Mouse (Mus musculus) thymus, postnatal 25 days (tissue): Measurements from ENCODE around the gene Nedd4.

Source experiments
- DNase-seq: peaks from one replicate; pipeline ENCODE4 v3.0.0; 2022

Nedd4 gene

DNA sequence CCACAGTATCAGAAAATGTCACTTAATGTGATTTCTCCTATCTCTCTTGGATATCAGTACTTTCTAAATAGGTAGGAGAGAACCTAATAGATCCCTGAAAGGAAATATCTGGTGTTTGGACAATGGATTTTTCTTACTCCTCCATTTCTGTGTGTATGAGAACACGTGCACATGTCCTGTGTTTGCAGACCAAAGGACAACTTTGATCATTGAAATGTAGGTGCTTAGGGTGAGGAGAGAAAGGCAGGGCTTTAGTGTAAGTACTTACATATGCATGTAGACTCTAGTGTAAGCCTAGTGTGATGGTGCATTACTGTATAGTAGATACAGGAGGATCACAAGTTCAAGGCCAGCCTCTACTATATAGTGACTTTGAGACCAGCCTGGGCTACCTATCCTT lies 21.1 kb downstream of the Nedd4 start:
- no peak for DNase-seq

DNA sequence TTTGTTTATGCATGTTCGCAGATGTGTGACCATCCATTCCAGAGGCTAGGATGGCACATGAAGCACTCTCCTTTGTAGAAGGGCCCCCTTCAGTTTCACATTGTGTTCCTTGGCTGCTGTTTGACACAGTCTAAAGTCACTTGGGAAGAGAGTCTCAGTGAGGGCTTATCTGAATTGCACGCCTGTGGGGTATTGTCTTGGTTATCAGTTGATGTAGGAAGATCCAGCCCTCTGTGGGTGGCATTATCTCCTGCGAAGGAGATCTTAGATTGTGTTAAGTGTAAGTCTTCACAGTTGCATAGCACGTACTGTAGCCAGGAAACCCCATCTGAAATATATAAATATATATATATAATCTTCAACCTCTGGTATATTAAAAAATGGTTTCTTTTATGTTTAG lies 23.1 kb downstream of the Nedd4 start:
- no peak for DNase-seq

DNA sequence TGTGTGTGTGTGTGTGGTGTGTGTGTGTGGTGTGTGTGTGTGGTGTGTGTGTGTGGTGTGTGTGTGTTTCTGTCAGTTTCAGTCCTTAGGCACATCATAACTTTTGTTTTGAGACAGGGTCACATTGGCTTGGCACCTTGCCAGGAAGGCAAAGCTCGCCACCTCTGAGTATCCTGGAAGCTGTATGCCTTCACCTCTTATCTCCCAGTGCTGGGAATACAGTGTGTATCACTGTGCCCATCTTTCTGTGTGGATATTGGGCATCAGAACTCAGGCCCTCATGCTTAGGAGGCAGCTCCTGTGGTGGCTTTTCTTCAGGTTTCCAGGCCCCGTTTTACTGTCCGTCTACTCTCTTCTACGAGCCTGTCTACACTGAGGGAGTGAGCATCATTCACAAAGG lies 24.4 kb downstream of the Nedd4 start:
- no peak for DNase-seq

DNA sequence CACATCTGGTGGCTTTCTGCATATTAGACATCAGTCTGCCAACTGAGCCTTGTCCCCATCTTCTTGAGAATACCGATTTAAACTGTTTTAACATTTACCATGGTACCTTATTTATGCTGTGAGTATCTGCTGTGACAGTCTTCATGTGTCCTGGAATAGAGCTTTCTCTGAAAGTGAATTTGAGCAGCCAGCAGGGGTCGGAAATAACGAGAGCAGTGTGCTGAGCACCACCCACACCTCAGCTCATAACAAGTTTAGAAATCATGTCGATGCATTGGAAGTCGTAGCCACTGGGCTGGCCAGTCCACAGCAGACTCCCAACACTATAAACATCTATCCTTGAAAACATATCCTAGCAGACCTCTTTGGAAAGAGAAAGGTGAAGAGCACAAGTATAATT lies 27.4 kb downstream of the Nedd4 start:
- no peak for DNase-seq

DNA sequence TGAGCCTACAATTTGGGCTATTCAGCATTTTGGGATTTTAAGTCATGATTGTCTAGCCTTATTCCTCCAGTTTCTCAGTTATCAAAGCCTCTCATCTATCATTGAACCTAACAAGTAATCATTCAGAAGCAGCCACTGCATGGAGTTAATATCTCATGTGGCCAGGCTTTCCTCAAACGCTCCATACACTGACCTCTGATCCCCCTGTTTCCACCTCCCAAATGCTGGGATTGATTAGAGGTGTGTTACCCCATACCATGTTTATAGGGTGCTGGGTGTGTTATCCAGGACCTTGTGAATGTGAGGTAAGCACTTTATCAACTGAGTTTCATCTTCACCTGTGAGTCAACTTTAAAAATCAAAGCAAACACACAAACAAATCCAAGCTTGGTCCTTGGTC lies 28.7 kb downstream of the Nedd4 start:
- no peak for DNase-seq

DNA sequence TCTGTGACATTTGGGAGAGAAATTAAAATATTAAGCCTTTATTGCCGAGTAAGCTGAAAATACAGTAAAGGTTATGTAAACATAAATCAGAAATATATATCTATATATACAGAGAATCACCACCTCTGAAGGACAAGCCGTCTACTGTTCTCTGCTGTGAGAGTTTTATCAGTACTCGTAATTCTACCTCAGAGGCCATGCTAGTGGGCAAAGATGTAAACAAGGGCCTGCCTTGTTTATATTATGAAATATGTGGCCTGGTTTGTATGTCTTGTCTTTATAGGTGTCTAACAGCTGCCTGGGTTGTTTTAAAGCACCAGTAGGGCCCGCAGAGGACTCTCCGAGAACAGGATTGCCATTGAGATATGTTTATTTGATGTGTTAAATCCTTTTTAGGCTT lies 29.8 kb downstream of the Nedd4 start:
- no peak for DNase-seq

DNA sequence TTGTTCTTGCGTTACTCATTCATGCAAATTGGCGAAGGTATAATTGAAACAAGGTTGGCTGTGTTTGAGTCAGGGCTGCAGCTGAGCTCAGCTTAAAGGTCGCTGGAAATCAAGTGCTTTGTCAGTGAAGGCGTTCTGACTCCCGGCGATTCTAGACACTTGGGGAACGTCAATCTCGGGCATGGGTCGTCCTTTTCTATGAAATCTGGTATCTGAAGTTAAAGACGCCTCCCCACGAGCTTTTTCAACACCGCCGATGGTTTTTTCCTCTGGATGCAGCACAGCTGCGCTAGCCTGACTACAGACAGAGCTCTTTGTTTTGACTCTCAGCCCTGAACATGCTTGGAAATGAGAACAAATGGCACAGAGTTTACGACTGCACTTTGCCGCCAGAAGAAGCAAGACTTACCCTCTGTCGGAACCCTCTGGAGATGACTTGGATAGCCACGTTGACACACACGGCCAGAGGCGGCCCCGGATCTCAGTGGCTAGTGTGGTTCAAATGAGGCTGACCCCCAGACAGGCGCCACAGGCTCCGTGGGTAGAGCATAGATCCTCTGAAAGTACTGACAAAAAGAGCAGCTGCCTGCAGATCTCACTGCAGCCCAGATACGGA lies 31.0 kb downstream of the Nedd4 start:
- no peak for DNase-seq

DNA sequence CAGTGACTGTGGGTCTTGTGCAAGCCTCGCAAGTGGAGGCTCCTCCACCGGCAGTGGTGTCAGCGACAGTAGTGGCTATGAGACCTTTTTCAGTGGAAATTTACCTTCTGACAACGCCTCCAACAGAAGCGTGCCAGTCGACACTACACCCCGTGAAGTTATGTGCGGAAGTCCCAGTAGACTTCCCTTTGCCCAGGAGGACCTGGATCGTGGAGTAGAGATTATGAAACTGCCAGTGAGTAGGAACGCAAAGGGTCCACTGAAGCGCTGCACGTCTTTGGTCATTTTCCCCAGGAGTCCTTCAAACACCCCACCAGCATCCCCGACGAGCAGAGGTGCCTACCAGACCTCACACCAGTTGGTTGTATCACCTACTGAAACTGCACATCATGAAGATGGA lies 31.7 kb downstream of the Nedd4 start:
- DNase-seq: no peak

DNA sequence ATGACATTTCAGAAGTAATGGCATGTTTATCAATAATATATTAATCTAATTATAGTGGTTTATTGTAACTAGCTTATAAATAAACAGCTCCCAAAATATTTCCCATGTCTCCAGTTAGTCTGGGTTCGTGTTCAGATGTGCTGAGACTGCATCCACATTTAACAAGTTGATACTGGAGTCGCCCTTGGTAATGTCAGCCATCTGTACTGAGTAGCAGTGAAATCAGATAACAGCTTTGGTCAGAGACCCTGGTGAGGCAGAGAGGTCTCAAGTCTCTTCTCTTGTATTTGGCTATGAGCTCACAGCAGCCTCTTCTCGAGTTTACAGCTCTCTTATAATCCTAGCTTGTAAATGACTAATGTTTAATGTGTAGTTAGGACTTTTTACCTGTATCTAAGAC lies 34.4 kb downstream of the Nedd4 start:
- DNase-seq: no peak

DNA sequence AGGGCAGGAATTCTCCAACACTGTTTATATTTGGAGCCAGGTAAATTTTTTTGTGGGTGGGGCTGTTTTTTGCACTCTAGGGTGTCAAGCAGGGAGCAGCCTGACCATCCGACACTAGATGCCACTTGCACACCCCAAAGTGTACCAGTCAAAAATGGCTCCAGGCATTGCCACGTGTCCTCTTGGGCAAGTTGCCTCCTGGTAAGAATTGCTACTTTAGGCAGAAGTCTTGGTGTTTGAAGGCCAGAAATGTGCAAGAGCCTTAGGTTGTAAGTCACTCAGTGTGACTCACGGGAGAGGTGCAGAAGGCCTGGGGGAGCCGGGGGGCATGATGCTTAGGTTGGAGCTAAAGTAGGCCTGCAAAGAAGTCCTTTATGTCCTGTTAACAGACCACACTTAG lies 35.6 kb downstream of the Nedd4 start:
- DNase-seq: no peak

DNA sequence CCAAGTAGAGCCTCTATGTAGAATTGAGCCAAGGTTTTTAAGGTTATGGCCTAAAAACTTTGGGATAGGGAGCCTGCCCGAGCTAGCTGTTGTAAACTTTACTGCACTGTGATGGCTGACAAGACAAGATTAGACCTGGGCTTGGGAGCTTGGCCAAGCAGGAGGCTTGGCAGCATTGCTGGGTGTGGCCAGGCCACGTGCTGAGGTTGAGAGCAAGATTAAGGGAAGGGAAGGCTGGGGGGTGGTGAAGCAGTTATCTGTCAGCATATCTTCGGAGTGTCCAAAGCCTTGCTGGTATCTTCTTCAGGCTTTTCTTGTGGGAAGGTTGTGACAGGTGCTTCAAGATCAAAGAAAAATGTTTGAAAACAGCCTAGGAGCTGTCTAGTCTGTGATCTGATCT lies 37.6 kb downstream of the Nedd4 start:
- no peak for DNase-seq

DNA sequence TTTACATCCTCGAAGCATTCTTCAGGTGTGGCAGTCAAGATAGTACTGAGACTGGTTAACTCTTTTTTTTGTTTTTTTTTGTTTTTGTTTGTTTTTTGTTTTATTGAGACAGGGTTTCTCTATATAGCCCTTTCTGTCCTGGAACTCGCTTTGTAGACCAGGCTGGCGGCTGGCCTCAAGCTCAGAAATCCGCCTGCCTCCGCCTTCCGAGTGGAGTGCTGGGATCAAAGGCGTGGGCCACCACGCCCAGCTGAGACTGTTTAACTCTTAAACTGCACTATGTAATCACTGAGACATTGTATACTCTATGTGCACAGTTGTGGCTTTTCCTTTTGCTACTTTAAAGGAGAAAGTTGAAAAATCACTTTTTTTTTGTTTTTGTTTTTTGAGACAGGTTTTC lies 39.3 kb downstream of the Nedd4 start:
- no peak for DNase-seq

DNA sequence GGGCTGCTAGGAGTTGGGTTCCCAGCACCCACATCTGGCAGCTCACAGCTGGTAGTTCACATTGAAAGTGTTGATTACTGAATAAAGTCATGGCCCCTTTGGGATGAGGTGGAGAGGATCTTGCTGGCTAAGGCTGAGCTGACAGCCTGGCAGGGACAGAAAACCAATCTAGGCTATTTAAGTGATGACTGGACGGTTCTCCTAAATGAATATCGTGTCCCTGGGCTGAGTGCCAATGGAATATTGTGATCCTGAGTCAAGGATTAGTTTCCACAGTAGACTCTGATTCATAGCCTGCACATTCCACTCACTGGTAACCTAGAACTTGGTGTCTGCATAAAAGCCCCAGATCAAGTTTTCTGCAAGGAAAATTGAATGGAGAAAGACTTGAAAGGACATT lies 39.9 kb downstream of the Nedd4 start:
- no peak for DNase-seq

DNA sequence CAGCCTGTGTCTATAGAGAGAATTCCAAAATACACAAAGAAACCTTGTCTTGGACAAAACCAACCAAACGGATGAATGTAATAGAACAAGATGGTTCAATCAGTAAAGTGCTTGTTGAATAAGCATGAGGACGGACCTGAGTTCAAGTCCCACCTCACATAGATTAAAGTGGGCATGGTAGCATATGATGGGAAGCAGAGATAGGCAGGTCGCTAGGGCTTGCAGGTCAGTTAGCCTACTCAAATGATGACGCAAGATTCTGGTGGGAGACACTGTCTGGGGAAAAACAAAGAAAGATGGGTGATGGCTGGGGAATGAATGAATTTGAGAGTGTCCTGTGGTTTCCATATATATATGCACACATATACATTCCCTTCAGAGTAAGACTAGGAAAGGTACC lies 41.0 kb downstream of the Nedd4 start:
- no peak for DNase-seq

DNA sequence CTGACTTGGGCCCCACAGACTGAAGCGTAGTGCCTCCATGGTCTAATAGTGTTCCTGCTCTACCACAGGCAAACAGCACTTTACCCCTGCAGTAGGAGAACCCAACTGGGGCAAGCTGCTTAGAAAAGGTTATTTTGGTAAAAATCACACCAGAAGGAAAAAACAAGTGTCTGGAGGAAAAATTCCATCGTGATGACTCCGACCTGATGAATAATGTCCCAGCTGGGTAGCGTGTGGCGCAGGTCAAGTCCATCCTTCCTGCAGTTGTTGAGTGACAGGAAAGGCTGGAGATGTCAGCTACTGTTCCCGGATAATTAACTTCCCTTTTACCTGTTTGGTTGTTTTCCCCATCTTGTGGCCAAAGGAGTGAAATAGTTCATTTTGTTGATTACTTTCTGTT lies 41.6 kb downstream of the Nedd4 start:
- DNase-seq: no peak

DNA sequence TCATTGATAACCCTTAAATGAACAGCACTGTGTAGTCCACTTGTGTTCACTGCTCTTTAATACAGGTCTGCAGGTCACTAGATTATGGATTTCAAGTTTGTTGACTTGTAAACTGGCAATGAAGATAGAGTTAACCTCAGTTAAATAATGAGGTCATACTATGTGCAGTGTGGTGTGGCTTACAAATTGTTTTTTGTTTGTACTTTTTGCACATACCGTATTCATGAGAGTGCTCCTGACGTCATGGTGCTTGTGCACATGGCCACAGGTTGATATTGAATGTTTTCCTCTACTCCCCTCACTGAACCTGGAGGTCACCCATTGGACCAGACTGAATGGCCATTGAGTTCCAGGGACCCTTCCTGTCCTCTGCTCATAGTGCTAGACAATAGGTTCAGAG lies 43.1 kb downstream of the Nedd4 start:
- DNase-seq: no peak

DNA sequence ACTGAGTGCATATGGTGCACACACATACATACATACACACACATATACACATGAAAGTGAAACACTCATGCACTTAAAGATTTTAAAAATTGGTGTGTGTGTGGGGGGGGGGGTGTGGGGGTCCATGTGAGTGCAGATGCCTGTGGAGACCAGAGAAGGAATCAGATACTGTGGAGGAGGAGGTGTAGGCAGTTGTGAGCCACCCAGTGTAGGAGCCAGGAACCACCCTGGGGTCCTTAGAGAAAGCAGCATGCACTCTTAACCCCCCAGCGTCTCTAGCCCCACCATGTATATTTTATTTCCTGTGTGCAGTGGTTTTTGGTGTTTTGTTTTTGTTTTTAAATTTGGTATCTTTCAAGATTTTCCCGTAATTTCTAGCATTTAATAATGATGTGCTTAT lies 45.9 kb downstream of the Nedd4 start:
- no peak for DNase-seq

DNA sequence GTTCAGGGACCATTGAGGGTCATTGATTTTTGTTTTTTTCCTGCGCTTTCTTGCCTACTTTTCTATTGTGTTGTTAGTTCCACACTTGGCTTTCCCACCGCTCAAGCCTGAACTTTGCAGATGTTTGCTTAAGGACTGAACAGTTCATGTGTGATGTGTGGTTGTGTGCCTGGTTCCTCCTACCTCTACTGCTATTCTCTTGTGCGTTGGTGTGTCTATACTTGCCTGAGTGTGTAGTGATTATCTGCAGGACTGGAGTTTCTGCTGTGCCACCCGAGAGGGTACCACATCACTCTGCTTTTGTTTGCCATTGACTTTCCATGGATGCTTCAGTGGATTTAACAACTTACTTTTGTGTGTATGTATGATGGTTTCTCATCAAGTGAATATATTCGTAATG lies 46.5 kb downstream of the Nedd4 start:
- no peak for DNase-seq

DNA sequence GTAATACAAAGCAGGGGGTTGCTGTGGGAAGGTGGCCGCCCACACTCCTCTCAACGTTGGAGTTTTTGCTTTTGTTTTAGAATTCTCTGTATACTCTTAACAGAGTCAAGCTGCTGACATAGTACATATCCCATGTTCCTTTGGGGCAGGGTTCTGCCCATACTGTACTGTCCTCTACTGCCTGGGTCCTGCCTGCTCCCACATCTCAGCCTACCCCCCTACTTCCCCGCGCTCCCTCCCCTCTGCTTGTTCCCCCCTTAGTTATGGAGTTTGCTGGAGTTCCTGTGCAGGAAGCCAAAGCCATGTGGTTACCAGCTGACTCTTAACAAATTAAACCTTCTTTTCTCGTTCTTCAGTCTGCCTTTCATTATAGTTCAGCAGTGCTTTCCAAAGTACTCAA lies 47.9 kb downstream of the Nedd4 start:
- DNase-seq: no peak

DNA sequence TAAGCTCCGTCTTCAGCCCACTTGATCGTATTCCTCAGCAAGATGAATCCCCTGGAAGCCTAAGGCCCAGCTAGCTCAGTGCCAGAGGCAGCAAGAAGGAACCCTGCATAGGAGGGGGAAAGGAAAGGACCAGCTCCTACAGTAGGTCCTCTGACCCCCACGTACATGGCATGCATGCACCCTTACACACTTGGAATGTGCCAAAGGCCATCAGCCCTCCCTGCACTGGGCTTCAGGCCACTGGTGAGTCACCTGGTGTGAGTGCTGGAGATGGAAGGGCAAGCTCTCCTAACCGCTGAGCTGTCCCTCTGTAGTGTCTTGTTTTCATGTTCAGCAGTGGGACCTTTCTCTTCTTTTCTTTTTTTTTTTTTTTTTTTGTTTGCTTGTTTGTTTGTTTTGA lies 52.8 kb downstream of the Nedd4 start:
- DNase-seq: no peak

DNA sequence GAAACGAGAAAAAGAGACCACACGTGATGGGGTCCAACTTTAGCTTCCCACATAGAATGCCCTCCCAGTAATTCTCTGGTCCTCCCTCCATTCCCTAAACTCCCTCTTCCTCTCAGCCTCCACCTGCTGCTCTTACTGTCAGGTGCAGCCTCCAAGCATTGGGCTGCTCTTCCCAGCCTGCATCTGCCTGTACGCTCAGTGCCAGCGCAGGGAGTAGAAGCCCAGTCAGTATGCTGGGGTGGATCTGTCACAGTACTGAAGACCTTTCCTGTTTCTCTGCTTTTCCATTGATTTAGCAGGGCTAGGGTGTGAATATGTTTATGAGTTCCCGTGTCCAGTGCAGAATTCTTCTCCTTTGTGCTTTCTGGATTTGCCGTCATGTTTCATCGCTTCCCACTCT lies 54.1 kb downstream of the Nedd4 start:
- no peak for DNase-seq

DNA sequence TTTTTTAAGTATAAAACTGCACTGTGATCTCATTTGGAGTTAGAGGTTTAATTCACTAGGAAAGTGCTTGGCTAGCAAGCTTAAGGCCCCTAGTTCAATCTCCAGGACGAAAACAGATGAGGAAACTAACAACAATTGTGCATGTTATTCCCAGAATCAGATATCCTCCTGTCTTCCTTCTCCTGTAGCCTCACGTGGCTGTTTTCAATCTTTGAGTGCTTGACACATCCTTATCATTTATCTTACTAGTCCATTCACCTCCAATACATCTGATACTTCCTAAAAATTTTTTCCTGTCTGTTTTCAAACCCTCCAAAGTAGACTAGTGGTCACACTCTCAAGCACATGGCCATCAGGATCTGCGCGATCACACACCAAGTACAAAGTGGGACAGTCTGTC lies 57.0 kb downstream of the Nedd4 start:
- DNase-seq: no peak

DNA sequence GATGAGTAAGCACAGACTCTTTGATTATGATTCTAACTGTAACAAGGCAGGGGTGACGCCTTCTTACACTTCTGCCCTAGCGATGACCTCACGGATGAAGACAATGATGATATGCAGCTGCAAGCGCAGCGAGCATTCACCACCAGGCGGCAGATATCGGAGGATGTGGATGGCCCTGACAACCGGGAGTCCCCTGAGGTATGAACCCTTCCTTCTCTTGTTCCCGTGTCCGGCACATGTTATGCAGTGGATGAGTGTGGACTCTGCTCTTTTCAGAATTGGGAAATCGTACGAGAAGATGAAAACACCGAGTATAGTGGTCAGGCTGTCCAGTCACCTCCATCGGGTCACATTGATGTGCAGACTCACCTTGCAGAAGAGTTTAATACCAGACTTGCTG lies 59.1 kb downstream of the Nedd4 start:
- DNase-seq: no peak

DNA sequence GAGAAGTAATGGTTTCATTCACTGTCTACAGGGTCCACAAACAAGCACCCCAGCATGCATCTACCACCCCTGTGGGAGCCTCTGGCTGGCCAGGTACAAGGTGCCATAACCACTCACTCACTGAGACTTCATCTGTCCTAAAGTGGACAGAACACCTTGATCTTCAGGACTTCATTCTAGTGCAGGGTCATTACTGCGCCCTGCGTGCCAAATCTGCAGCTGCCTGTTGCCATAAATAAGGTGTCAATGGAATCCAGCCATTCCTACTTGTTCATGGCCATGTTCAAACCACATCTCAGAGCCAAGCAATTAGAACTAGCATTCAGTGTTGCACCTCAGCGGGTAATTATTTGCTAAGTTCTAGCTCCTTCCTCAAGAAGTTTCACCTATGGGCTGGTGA lies 60.5 kb downstream of the Nedd4 start:
- no peak for DNase-seq

DNA sequence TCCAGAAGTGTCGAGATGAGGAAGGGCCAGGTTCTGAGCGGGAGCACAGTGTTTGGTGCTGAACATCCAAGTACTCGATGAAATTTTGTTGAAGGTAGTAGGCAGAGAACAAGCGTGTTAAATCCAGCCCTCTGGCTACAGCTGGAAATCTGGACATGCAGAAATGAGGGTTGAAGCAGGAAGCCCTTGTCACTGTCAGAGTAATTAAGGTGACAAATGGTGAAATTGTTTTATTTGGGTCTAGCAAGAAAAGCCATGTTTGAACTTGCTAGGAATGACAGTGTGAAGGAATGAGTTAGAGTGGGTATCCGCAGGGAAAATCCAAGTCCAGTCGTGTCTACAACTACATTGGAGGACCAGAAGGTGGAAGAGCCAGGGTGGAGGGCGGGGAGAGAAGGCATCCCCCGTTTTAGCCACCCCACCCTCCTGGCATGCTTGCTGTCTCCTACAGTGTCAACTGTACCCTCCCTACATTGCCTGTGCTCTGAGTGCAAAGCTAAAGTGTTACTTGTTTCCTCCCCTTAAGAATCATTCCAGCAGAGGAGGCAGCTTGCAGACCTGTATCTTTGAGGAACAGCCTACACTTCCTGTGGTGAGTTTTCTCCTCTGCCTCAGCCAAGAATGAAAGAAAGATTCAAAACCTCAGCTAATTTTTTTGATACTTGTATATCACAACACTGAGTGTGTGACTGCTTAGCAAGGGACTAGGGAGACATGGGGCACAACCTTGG lies 62.5 kb downstream of the Nedd4 start:
- no peak for DNase-seq
